Mouse (Mus musculus) embryonic facial prominence, embryonic 15.5 days (tissue): ENCODE measurements around the gene Cfap20. TPM values are rescaled to one million over a fixed set of nuclear protein-coding genes. Genes with fewer than 3 reads are reported as not detected.
A peak's percentile ranks its signal among the peaks of the same experiment; 100 is the strongest.

Experiments
- ATAC-seq: fragments of 200-750 bp; cut with Nextera tagmentation; 2 replicates; pipeline ENCODE4 v1.8.0; 2017; ENCODE audit warnings: low read depth, moderate TSS enrichment; ENCODE audit not compliant: insufficient number of reproducible peaks, low FRiP score, low TSS enrichment
- H3K27ac ChIP-seq: fragments of 300-500 bp; sonication (generic); replicated peaks from 2 replicates; pipeline ENCODE4 v1.5.1; 2015; ENCODE audit warnings: mild to moderate bottlenecking, inconsistent platforms
- H3K27me3 ChIP-seq: fragments of 300-500 bp; sonication (generic); 2 replicates; pipeline ENCODE4 v1.6.1; 2015; ENCODE audit warnings: inconsistent platforms
- H3K36me3 ChIP-seq: fragments of 300-500 bp; sonication (generic); 2 replicates; pipeline ENCODE4 v1.6.1; 2015; ENCODE audit warnings: mild to moderate bottlenecking, inconsistent platforms
- H3K4me1 ChIP-seq: fragments of 300-500 bp; sonication (generic); 2 replicates; pipeline ENCODE4 v1.6.1; 2015; ENCODE audit warnings: inconsistent platforms
- H3K4me2 ChIP-seq: fragments of 300-500 bp; sonication (generic); replicated peaks from 2 replicates; pipeline ENCODE4 v1.6.1; 2015; ENCODE audit warnings: mild to moderate bottlenecking, inconsistent platforms
- H3K4me3 ChIP-seq: fragments of 300-500 bp; sonication (generic); replicated peaks from 2 replicates; pipeline ENCODE4 v1.5.1; 2015; ENCODE audit warnings: mild to moderate bottlenecking, inconsistent platforms
- H3K9ac ChIP-seq: fragments of 300-500 bp; sonication (generic); 2 replicates; pipeline ENCODE4 v1.6.1; 2015; ENCODE audit warnings: inconsistent platforms
- H3K9me3 ChIP-seq: fragments of 300-500 bp; sonication (generic); replicated peaks from 2 replicates; pipeline ENCODE4 v1.6.1; 2016; ENCODE audit warnings: inconsistent platforms
- WGBS: fragments of 180-500 bp; shearing (Covaris S2); methylation state at CpG from one replicate; pipeline ENCODE4 v1.1.7; 2015; 5-methylcytosine and 5-hydroxymethylcytosine counted together
- polyA plus RNA-seq: library from polyadenylated mRNA; unstranded; fragments of >200 nt; fragmentation: Nextera tagmentation; extraction: Ambion mirVana; gene quantifications from 2 replicates; pipeline ENCODE4 v1.2.1, GENCODE M21; 2015

Cfap20 gene
- polyA plus RNA-seq, 1 experiment from 2014 or later: 155 TPM

GRCm38 (mm10) chr8:95411309-95411972 lies 23.2 kb downstream of the Cfap20 start:
- Histone ChIP-seq H3K9me3 (no peaks in the 10 kb centered on the region), H3K36me3 (no peaks in the 10 kb centered on the region), H3K4me1 (0 out of 2 replicates have a peak, but pooled peaks cover 5% of the 10 kb centered on the region), H3K4me3 (no peak overlapping the region), H3K27ac (no peak overlapping the region; the same call in 1 of the 2 replicates), H3K9ac (no peak overlapping the region), H3K4me2 (no peak overlapping the region), H3K27me3 (no peaks in the 10 kb centered on the region)
- 28% methylated on average over 10 of the region's 10 CpGs for WGBS
- peak; percentile 57; the same call in 1 of the 2 replicates for ATAC-seq

GRCm38 (mm10) chr8:95409518-95409917 lies 25.2 kb downstream of the Cfap20 start:
- H3K9ac ChIP-seq: no peak overlapping the region
- 78% methylated on average over 5 of the region's 5 CpGs for WGBS
- H3K27me3 ChIP-seq: no peaks in the 10 kb centered on the region
- H3K9me3 ChIP-seq: no peaks in the 10 kb centered on the region; the same call in 1 of the 2 replicates
- H3K4me3 ChIP-seq: no peak overlapping the region
- H3K4me2 ChIP-seq: no peak overlapping the region
- no peaks in the 10 kb centered on the region for H3K36me3 ChIP-seq
- no peak for ATAC-seq
- no peak overlapping the region for H3K27ac ChIP-seq
- 0 out of 2 replicates have a peak, but pooled peaks cover 5% of the 10 kb centered on the region for H3K4me1 ChIP-seq

- Histone ChIP-seq H3K27me3 (no peaks in the 10 kb centered on the region), H3K9ac (no peak overlapping the region), H3K4me1 (peaks cover 4% of the 10 kb centered on the region), H3K27ac (no peak overlapping the region), H3K4me2 (no peak overlapping the region), H3K4me3 (no peak overlapping the region), H3K36me3 (no peaks in the 10 kb centered on the region), H3K9me3 (no peaks in the 10 kb centered on the region; the same call in 1 of the 2 replicates)
- ATAC-seq: no peak
- WGBS: 69% methylated on average over 7 of the region's 7 CpGs
These were observed 33.6 kb downstream of the Cfap20 start for GRCm38 (mm10) chr8:95401091-95401490.

GRCm38 (mm10) chr8:95399131-95399530 lies 35.5 kb downstream of the Cfap20 start:
- H3K4me2 ChIP-seq: no peak overlapping the region
- H3K4me3 ChIP-seq: no peak overlapping the region
- no peaks in the 10 kb centered on the region for H3K9me3 ChIP-seq
- H3K9ac ChIP-seq: no peak overlapping the region
- peaks cover 15% of the 10 kb centered on the region for H3K4me1 ChIP-seq
- no peaks in the 10 kb centered on the region for H3K36me3 ChIP-seq
- H3K27me3 ChIP-seq: no peaks in the 10 kb centered on the region
- WGBS: 79% methylated on average over 9 of the region's 9 CpGs
- H3K27ac ChIP-seq: no peak overlapping the region
- 0 out of 2 replicates have a peak, but pooled peaks have one; percentile 35 for ATAC-seq

- Histone ChIP-seq H3K27me3 (no peaks in the 10 kb centered on the region), H3K4me3 (no peak overlapping the region), H3K9me3 (no peaks in the 10 kb centered on the region), H3K4me2 (no peak overlapping the region), H3K4me1 (peaks cover 15% of the 10 kb centered on the region), H3K9ac (no peak overlapping the region), H3K27ac (no peak overlapping the region), H3K36me3 (no peaks in the 10 kb centered on the region)
- WGBS: 33% methylated on average over 5 of the region's 5 CpGs
- ATAC-seq: 0 out of 2 replicates have a peak, but pooled peaks have one; percentile 16
These were observed 37.5 kb downstream of the Cfap20 start for GRCm38 (mm10) chr8:95397201-95397600.

GRCm38 (mm10) chr8:95396752-95397151 lies 37.9 kb downstream of the Cfap20 start:
- ATAC-seq: peak; percentile 17; the same call in 1 of the 2 replicates
- Histone ChIP-seq H3K4me1 (peaks cover 15% of the 10 kb centered on the region), H3K9ac (no peak overlapping the region), H3K4me3 (no peak overlapping the region), H3K27ac (no peak overlapping the region; the same call in 1 of the 2 replicates), H3K9me3 (no peaks in the 10 kb centered on the region), H3K4me2 (no peak overlapping the region), H3K36me3 (no peaks in the 10 kb centered on the region), H3K27me3 (no peaks in the 10 kb centered on the region)
- WGBS: 58% methylated on average over 11 of the region's 11 CpGs

GRCm38 (mm10) chr8:95395186-95395918 lies 39.3 kb downstream of the Cfap20 start:
- WGBS: 31% methylated on average over 8 of the region's 8 CpGs
- ATAC-seq: no peak

GRCm38 (mm10) chr8:95392604-95393003 lies 42.1 kb downstream of the Cfap20 start:
- ATAC-seq: no peak
- H3K27ac ChIP-seq: no peak overlapping the region

More at GRCm38 (mm10) chr8:95395186-95395918, 39.3 kb downstream of the Cfap20 start:
- Histone ChIP-seq H3K36me3 (no peaks in the 10 kb centered on the region), H3K4me3 (no peak overlapping the region), H3K27me3 (no peaks in the 10 kb centered on the region), H3K4me2 (no peak overlapping the region), H3K4me1 (peaks cover 15% of the 10 kb centered on the region), H3K9ac (no peak overlapping the region), H3K27ac (peak overlapping the region; percentile 28; the same call in 1 of the 2 replicates), H3K9me3 (no peaks in the 10 kb centered on the region)

GRCm38 (mm10) chr8:95391101-95391500 lies 43.6 kb downstream of the Cfap20 start:
- H3K9me3 ChIP-seq: no peaks in the 10 kb centered on the region
- H3K4me1 ChIP-seq: peaks cover 11% of the 10 kb centered on the region
- no peaks in the 10 kb centered on the region for H3K36me3 ChIP-seq
- no peak overlapping the region for H3K4me3 ChIP-seq
- no peaks in the 10 kb centered on the region for H3K27me3 ChIP-seq
- H3K4me2 ChIP-seq: no peak overlapping the region
- no peak for ATAC-seq
- no peak overlapping the region for H3K9ac ChIP-seq
- no peak overlapping the region for H3K27ac ChIP-seq
- 76% methylated on average over 7 of the region's 7 CpGs for WGBS

More at GRCm38 (mm10) chr8:95392604-95393003, 42.1 kb downstream of the Cfap20 start:
- peaks cover 15% of the 10 kb centered on the region for H3K4me1 ChIP-seq
- H3K4me2 ChIP-seq: no peak overlapping the region
- no peaks in the 10 kb centered on the region for H3K27me3 ChIP-seq
- no peaks in the 10 kb centered on the region for H3K36me3 ChIP-seq
- no peak overlapping the region for H3K4me3 ChIP-seq
- H3K9ac ChIP-seq: no peak overlapping the region
- WGBS: 69% methylated on average over 5 of the region's 5 CpGs
- H3K9me3 ChIP-seq: no peaks in the 10 kb centered on the region

GRCm38 (mm10) chr8:95390312-95390711 lies 44.4 kb downstream of the Cfap20 start:
- H3K4me3 ChIP-seq: no peak overlapping the region
- no peaks in the 10 kb centered on the region for H3K36me3 ChIP-seq
- no peak overlapping the region for H3K9ac ChIP-seq
- peaks cover 6% of the 10 kb centered on the region for H3K4me1 ChIP-seq
- 62% methylated on average over 4 of the region's 4 CpGs for WGBS
- no peaks in the 10 kb centered on the region for H3K9me3 ChIP-seq
- ATAC-seq: no peak
- H3K27me3 ChIP-seq: no peaks in the 10 kb centered on the region
- H3K27ac ChIP-seq: no peak overlapping the region
- no peak overlapping the region for H3K4me2 ChIP-seq

- Histone ChIP-seq H3K4me2 (no peak overlapping the region), H3K36me3 (no peaks in the 10 kb centered on the region), H3K27ac (no peak overlapping the region), H3K4me3 (no peak overlapping the region), H3K9me3 (no peaks in the 10 kb centered on the region), H3K4me1 (no peaks in the 10 kb centered on the region), H3K9ac (no peak overlapping the region), H3K27me3 (no peaks in the 10 kb centered on the region)
- ATAC-seq: no peak
- WGBS: 76% methylated on average over 7 of the region's 7 CpGs
These were observed 46.7 kb downstream of the Cfap20 start for GRCm38 (mm10) chr8:95387936-95388335.
